Mouse (Mus musculus) heart, postnatal 0 days (tissue): Measurements from ENCODE around the gene Pth1r.

ENCODE experiments used
- CTCF ChIP-seq: IDR thresholded peaks from 2 replicates; pipeline ENCODE4 v1.5.1; 2016; ENCODE audit warnings: antibody characterized with exemption, control low read depth, low read depth
- EP300 ChIP-seq: IDR thresholded peaks from 2 replicates; pipeline ENCODE4 v1.6.1; 2016; ENCODE audit warnings: antibody characterized with exemption, low read depth

- TF ChIP-seq CTCF = no peak
- TF ChIP-seq EP300 = no peak
These were observed 49.5 kb downstream of the Pth1r start for GRCm38 (mm10) chr9:110697465-110697864.
